Mouse (Mus musculus): ENCODE results near the gene Rcl1. TPM values are rescaled to one million over a fixed set of nuclear protein-coding genes. Genes with fewer than 3 reads are reported as not detected.

Rcl1 gene
- 21.4 to 24.1 TPM (median 23.0 TPM) in 4 replicates for total RNA-seq (2023)

GRCm38 (mm10) chr19:29100874-29101542 lies at the start of gene Rcl1:
Gene Rcl1, plus strand, starts transcription at chr19:29101375.

Other genes starting within 250 kb of the Rcl1 start
- gene Plpp6, start 137.4 kb upstream of the Rcl1 start, total RNA-seq (2023): 9.0 to 10.7 TPM (median 9.7 TPM) in 4 replicates
- 0.91 to 1.4 TPM (median 1.4 TPM) in 3 of 4 replicates, not detected in the other for gene 4430402I18Rik, start 133.6 kb upstream of the Rcl1 start, total RNA-seq (2023)
- gene Cdc37l1, start 111.0 kb upstream of the Rcl1 start, total RNA-seq (2023): 62.8 to 74.2 TPM (median 66.2 TPM) in 4 replicates
- 16.4 to 18.1 TPM (median 17.2 TPM) in 4 replicates for gene Ak3, start 53.4 kb upstream of the Rcl1 start, total RNA-seq (2023)
- gene Jak2, start 150.5 kb downstream of the Rcl1 start, total RNA-seq (2023): 49.1 to 55.0 TPM (median 53.9 TPM) in 4 replicates
- 4.7 to 7.2 TPM (median 5.4 TPM) in 4 replicates for gene Insl6, start 224.0 kb downstream of the Rcl1 start, total RNA-seq (2023)
- gene Rln1, start 233.3 kb downstream of the Rcl1 start, total RNA-seq (2023): 0.83 TPM in 1 of 4 replicates, not detected in the others